Mouse (Mus musculus): Measurements from ENCODE around the gene Fam83b.

Gene Fam83b

DNA sequence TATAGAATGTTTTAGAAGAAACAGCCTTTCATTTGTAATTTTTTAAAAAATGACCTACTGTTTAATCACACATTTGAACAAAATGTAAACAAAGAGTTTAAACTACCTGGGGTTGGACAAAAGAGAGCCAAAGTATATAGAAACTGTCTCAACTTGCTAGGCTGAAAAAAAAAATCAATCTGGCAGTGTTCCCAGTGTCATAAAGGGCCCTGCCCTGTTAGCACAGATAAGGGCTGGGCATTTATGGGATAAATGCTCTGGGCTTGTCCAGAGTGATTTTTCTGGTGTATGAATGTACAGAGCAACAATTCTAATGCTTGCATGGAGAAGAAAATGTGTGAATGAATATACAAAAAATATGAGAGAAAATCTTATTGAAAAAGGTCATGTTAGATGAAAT is 43.8 kb downstream of the Fam83b start:
- DNase-seq (ENCODE audit: low spot score in 2 of 2): no peak

DNA sequence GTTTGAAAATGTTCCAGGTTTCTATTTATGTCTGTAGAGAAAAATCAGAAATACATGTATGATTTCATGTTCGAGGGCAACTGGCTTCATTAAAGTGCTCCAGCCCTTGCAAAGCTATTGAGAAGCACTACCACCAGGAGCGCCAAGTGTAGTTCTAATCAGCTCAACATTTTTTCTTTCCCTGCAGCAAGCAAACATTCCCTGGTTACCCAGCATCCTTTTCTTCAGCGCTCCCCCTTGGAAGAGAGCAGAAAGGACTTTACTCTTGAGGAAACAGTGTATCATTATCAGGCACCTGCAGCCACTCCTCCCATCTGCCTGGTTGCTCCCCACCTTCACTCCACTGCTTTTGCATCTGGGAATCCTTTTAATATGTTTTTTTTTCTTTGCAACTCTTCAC is 45.3 kb downstream of the Fam83b start:
- DNase-seq (ENCODE audit: low spot score in 2 of 2): no peak

- no peak for DNase-seq (ENCODE audit: low spot score in 2 of 2)
Measured at GRCm38 (mm10) chr9:76518665-76519064, 48.3 kb downstream of the Fam83b start.

- DNase-seq (ENCODE audit: low spot score in 2 of 2): no peak
Measured at GRCm38 (mm10) chr9:76505650-76506049, 61.3 kb downstream of the Fam83b start.

- DNase-seq (ENCODE audit: low spot score in 2 of 2): no peak
Measured at GRCm38 (mm10) chr9:76489737-76490136, 77.2 kb downstream of the Fam83b start.

GRCm38 (mm10) chr9:76480088-76480487 is 86.8 kb downstream of the Fam83b start:
- DNase-seq (ENCODE audit: low spot score in 2 of 2): no peak

DNA sequence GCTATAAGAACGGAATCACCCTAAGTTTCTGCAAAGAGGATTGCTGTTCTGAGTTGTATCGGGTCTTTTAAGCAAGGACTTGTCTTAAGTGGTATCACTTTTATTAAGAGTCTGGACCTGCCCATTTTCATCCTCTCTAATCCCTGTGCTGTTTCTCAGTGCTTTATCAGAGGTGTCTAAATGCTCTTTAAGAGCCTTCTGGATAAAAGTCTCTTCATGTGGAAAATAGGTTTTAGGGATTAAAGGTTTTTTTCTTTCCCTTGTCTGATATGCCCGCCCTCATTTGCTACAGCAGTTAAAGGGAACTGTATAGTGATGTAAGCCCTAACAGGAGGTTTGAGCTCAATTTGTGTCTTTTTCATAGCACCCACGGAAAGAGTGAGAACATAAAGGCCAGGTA is 97.4 kb downstream of the Fam83b start:
- DNase-seq (ENCODE audit: low spot score in 2 of 2): no peak

- DNase-seq (ENCODE audit: low spot score in 2 of 2): no peak
Measured at GRCm38 (mm10) chr9:76461547-76461946, 105.4 kb downstream of the Fam83b start.

DNA sequence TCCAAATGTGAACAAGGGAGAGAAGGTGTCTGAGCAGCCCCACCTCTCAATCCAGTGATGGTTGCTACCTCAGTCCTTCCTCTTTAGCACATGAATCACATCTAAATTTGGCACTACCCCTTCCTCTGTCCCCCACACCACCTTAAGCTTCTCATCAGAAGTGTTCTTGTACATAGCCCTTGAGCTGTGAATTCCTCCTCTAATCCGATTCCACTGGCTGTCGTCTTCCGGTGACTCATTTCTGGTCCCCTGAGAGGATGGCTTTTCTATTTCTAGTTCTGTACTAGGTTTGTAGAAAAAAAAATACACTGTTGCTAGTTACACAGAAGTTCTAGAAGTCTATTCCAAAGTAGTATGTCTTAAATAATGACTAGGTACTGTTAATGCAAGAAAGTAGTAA is 111.2 kb downstream of the Fam83b start:
- peak; percentile 3 to 18 for DNase-seq (ENCODE audit: low spot score in 2 of 2)

Measured in right cerebral cortex, adult 2 months (tissue).